Mouse (Mus musculus) MEL-GATA-1-ER (cell line): ENCODE results near the gene Mcub.
A peak's percentile ranks its signal among the peaks of the same experiment; 100 is the strongest.

Experiments
- DNase-seq: peaks from one replicate; pipeline ENCODE4 v3.0.0-alpha.2; 2012; ENCODE audit warnings: low read depth; ENCODE audit errors: extremely low read depth

The Mcub gene

GRCm38 (mm10) chr3:129896591-129896990 lies 73.4 kb downstream of the Mcub start:
- DNase-seq, result no peak

GRCm38 (mm10) chr3:129893143-129893542 lies 76.9 kb downstream of the Mcub start:
- no peak for DNase-seq

GRCm38 (mm10) chr3:129892003-129892402 lies 78.0 kb downstream of the Mcub start:
- no peak for DNase-seq

- no peak for DNase-seq
Observed at GRCm38 (mm10) chr3:129887779-129888517, 82.1 kb downstream of the Mcub start.

- DNase-seq, result no peak
Observed at GRCm38 (mm10) chr3:129886430-129886829, 83.6 kb downstream of the Mcub start.

- no peak for DNase-seq
Observed at GRCm38 (mm10) chr3:129885577-129885976, 84.4 kb downstream of the Mcub start.

- DNase-seq, result peak; percentile 55
Observed at GRCm38 (mm10) chr3:129880925-129881593, 88.9 kb downstream of the Mcub start.

GRCm38 (mm10) chr3:129879913-129880312 lies 90.1 kb downstream of the Mcub start:
- DNase-seq, result no peak

- DNase-seq, result peak; percentile 33
Observed at GRCm38 (mm10) chr3:129879131-129879757, 90.8 kb downstream of the Mcub start.

- peak; percentile 78 for DNase-seq
Observed at GRCm38 (mm10) chr3:129878405-129879021, 91.5 kb downstream of the Mcub start, which contains the start of gene Pla2g12a. Gene Pla2g12a, plus strand, starts transcription at chr3:129878606.

GRCm38 (mm10) chr3:129877327-129877726 lies 92.7 kb downstream of the Mcub start:
- DNase-seq, result no peak
